Mouse (Mus musculus) large intestine, adult 2 months (tissue): ENCODE results near the gene Tmem273. TPM values are rescaled to one million over a fixed set of nuclear protein-coding genes. Genes with fewer than 3 reads are reported as not detected.

Source experiments
- DNase-seq: peaks from one replicate; pipeline ENCODE4 v3.0.0-alpha.2; 2012; ENCODE audit warnings: low read depth, low spot score
- WGBS: fragments of 180-500 bp; shearing (Covaris S2); methylation state at CpG from one replicate; pipeline ENCODE4 v1.1.7; 2018; 5-methylcytosine and 5-hydroxymethylcytosine counted together
- polyA plus RNA-seq: library from polyadenylated mRNA; depleted of rRNA; stranded (reverse); fragments of >200 nt; gene quantifications from 2 replicates; pipeline ENCODE4 v1.2.3, GENCODE M21; 2012; rRNA removed

Tmem273 gene
- polyA plus RNA-seq, result 1.2 and 2.4 TPM in 2 replicates

- 89% methylated on average over 3 of the region's 3 CpGs for WGBS
- no peak for DNase-seq
These were observed at the start of gene Tmem273 for GRCm38 (mm10) chr14:32785556-32786130. Tmem273 (plus strand) TSS chr14:32785963.

- DNase-seq, result no peak
These were observed 49.2 kb upstream of the Tmem273 start for GRCm38 (mm10) chr14:32736561-32736960.

GRCm38 (mm10) chr14:32738586-32738985, 47.2 kb upstream of the Tmem273 start:
- WGBS, result 84% methylated on average over 5 of the region's 5 CpGs

More at GRCm38 (mm10) chr14:32736561-32736960, 49.2 kb upstream of the Tmem273 start:
- 84% methylated on average over 6 of the region's 6 CpGs for WGBS

GRCm38 (mm10) chr14:32748519-32748918, 37.2 kb upstream of the Tmem273 start:
- whole genome bisulfite sequencing, result 80% methylated on average over 6 of the region's 6 CpGs
- no peak for DNase-seq

More at GRCm38 (mm10) chr14:32738586-32738985, 47.2 kb upstream of the Tmem273 start:
- no peak for DNase-seq

GRCm38 (mm10) chr14:32750727-32751126, 35.0 kb upstream of the Tmem273 start:
- WGBS, result 81% methylated on average over 6 of the region's 6 CpGs
- DNase-seq, result no peak

- 15% methylated on average over 1 of the region's 1 CpGs for WGBS
- no peak for DNase-seq
These were observed 31.5 kb upstream of the Tmem273 start for GRCm38 (mm10) chr14:32754286-32754685.

GRCm38 (mm10) chr14:32762177-32762576, 23.6 kb upstream of the Tmem273 start:
- DNase-seq, result no peak
- 87% methylated on average over 1 of the region's 1 CpGs for WGBS

- DNase-seq, result no peak
- 29% methylated on average over 6 of the region's 6 CpGs for WGBS
These were observed 15.2 kb upstream of the Tmem273 start for GRCm38 (mm10) chr14:32770563-32770962.

GRCm38 (mm10) chr14:32772085-32772484, 13.7 kb upstream of the Tmem273 start:
- DNase-seq, result peak; percentile 61
- WGBS, result 32% methylated on average over 4 of the region's 4 CpGs

- WGBS, result 53% methylated on average over 3 of the region's 3 CpGs
- no peak for DNase-seq
These were observed 13.0 kb upstream of the Tmem273 start for GRCm38 (mm10) chr14:32772791-32773190.

GRCm38 (mm10) chr14:32773456-32773855, 12.3 kb upstream of the Tmem273 start:
- no peak for DNase-seq
- 89% methylated on average over 3 of the region's 3 CpGs for WGBS

- 29% methylated on average over 7 of the region's 7 CpGs for WGBS
- no peak for DNase-seq
These were observed 9.7 kb upstream of the Tmem273 start for GRCm38 (mm10) chr14:32776077-32776476.

- 78% methylated on average over 3 of the region's 3 CpGs for WGBS
- no peak for DNase-seq
These were observed 7.4 kb upstream of the Tmem273 start for GRCm38 (mm10) chr14:32778362-32778761.

GRCm38 (mm10) chr14:32782866-32783265, 2.9 kb upstream of the Tmem273 start:
- DNase-seq, result no peak
- WGBS, result 91% methylated on average over 4 of the region's 4 CpGs

GRCm38 (mm10) chr14:32784130-32784747, 1.5 kb upstream of the Tmem273 start:
- WGBS, result 36% methylated on average over 12 of the region's 12 CpGs
- no peak for DNase-seq

- 32% methylated on average over 4 of the region's 4 CpGs for WGBS
These were observed 1.0 kb upstream of the Tmem273 start for GRCm38 (mm10) chr14:32784748-32785134.

GRCm38 (mm10) chr14:32787691-32788090, 1.9 kb downstream of the Tmem273 start:
- 64% methylated on average over 5 of the region's 5 CpGs for WGBS
- no peak for DNase-seq

More at GRCm38 (mm10) chr14:32784748-32785134, 1.0 kb upstream of the Tmem273 start:
- DNase-seq, result no peak

GRCm38 (mm10) chr14:32796375-32796774, 10.6 kb downstream of the Tmem273 start:
- WGBS, result 59% methylated on average over 8 of the region's 8 CpGs
- no peak for DNase-seq

- 75% methylated on average over 2 of the region's 2 CpGs for WGBS
- no peak for DNase-seq
These were observed 12.0 kb downstream of the Tmem273 start for GRCm38 (mm10) chr14:32797803-32798202.

GRCm38 (mm10) chr14:32798355-32798754, 12.6 kb downstream of the Tmem273 start:
- WGBS, result 80% methylated on average over 4 of the region's 4 CpGs

GRCm38 (mm10) chr14:32800048-32800447, 14.3 kb downstream of the Tmem273 start:
- WGBS, result 94% methylated on average over 7 of the region's 7 CpGs
- DNase-seq, result no peak

More at GRCm38 (mm10) chr14:32798355-32798754, 12.6 kb downstream of the Tmem273 start:
- DNase-seq, result no peak
